Mouse (Mus musculus) gastrocnemius, postnatal 10 days (tissue): Measurements from ENCODE around the gene Ncs1. TPM values are rescaled to one million over a fixed set of nuclear protein-coding genes. Genes with fewer than 3 reads are reported as not detected.

Experiments
- DNase-seq: peaks from one replicate; pipeline ENCODE4 v3.0.0; 2021; ENCODE audit warnings: mixed read lengths
- total RNA-seq, 2 experiments: library from RNA; stranded (reverse); gene quantifications; 2 replicates each; pipeline ENCODE4 v1.2.3; 2021

The Ncs1 gene
- total RNA-seq, 2 experiments from 2014 or later = 17.6 to 18.6 TPM

- DNase-seq = peak; percentile 70
Observed at GRCm38 (mm10) chr2:31339826-31340225, 94.2 kb downstream of the Ncs1 start.

GRCm38 (mm10) chr2:31341726-31342535, 96.3 kb downstream of the Ncs1 start:
- DNase-seq = no peak

Other genes starting within 250 kb of the Ncs1 start
- gene Fnbp1, start 103.8 kb upstream of the Ncs1 start, total RNA-seq = 10 to 100 TPM; 27.9 to 30.3 TPM
- 10 to 100 TPM; 27.4 to 32.4 TPM for gene Gpr107, start 93.5 kb upstream of the Ncs1 start, total RNA-seq
- gene Hmcn2, start 68.6 kb downstream of the Ncs1 start, total RNA-seq = 10 to 100 TPM; 38.8 to 50.5 TPM
- 1 to 10 TPM; 1.5 to 1.9 TPM for gene Ass1, start 224.4 kb downstream of the Ncs1 start, total RNA-seq